Mouse (Mus musculus) lung, adult 2 months (tissue): ENCODE results near the gene Morf4l1. TPM values are rescaled to one million over a fixed set of nuclear protein-coding genes. Genes with fewer than 3 reads are reported as not detected.

Source experiments
- DNase-seq: peaks from one replicate; pipeline ENCODE4 v3.0.0; 2022
- H3K4me1 ChIP-seq: fragments of 200-500 bp; 2 replicates; pipeline ENCODE4 v1.6.1; 2011; ENCODE audit warnings: low read length; ENCODE audit not compliant: control insufficient read depth, insufficient read depth
- H3K4me3 ChIP-seq: fragments of 200-500 bp; replicated peaks from 2 replicates; pipeline ENCODE3; 2011; ENCODE audit warnings: low read depth, mild to moderate bottlenecking, control low read depth, low read length; ENCODE audit errors: extremely low read depth
- CTCF ChIP-seq: fragments of 200-500 bp; IDR thresholded peaks from 2 replicates; pipeline ENCODE4 v1.5.1; 2011; ENCODE audit warnings: mild to moderate bottlenecking, low read length, control low read depth; ENCODE audit not compliant: insufficient read depth
- POLR2A ChIP-seq: fragments of 200-500 bp; IDR thresholded peaks from 2 replicates; pipeline ENCODE4 v1.6.1; 2011; ENCODE audit warnings: low read depth, mild to moderate bottlenecking, control low read depth, low read length, borderline replicate concordance; ENCODE audit errors: extremely low read depth
- WGBS: fragments of 180-500 bp; shearing (Covaris S2); methylation state at CpG from one replicate; pipeline ENCODE4 v1.1.7; 2018; 5-methylcytosine and 5-hydroxymethylcytosine counted together
- polyA plus RNA-seq: library from polyadenylated mRNA; depleted of rRNA; stranded (reverse); fragments of >200 nt; gene quantifications from 2 replicates; pipeline ENCODE4 v1.2.3, GENCODE M21; 2012; rRNA removed

Gene Morf4l1
- 76.6 and 127 TPM in 2 replicates for polyA plus RNA-seq

- Histone ChIP-seq H3K4me3 (peak within 1 kb of the TSS; percentile 93), H3K4me1 (peaks cover 14% of the 10 kb centered on the region)
- TF ChIP-seq POLR2A (peak; percentile 75; the same call in 1 of the 2 replicates), CTCF (no peak)
- 1% methylated on average over 39 of the region's 40 CpGs for WGBS
- peak; percentile 93 for DNase-seq
Observed at GRCm38 (mm10) chr9:90114567-90115307, at the start of gene Morf4l1. Morf4l1 (minus strand) TSS chr9:90114774.

- TF ChIP-seq POLR2A (no peak), CTCF (no peak)
- H3K4me3 ChIP-seq, result peak overlapping the region; percentile 73
- peaks cover 3% of the 10 kb centered on the region; the same call in 1 of the 2 replicates for H3K4me1 ChIP-seq
- no peak for DNase-seq
- 2% methylated on average over 18 of the region's 18 CpGs for WGBS
Observed at GRCm38 (mm10) chr9:90163749-90164095, 49.1 kb upstream of the Morf4l1 start.

GRCm38 (mm10) chr9:90162926-90163748 is 48.6 kb upstream of the Morf4l1 start, which contains the start of gene Adamts7:
Adamts7 (plus strand) TSS chr9:90163069.
- Histone ChIP-seq H3K4me3 (peak within 1 kb of the TSS; percentile 73), H3K4me1 (peaks cover 3% of the 10 kb centered on the region; the same call in 1 of the 2 replicates)
- TF ChIP-seq POLR2A (no peak), CTCF (no peak)
- peak; percentile 54 for DNase-seq
- under 1% methylated on average over 55 of the region's 60 CpGs for WGBS

GRCm38 (mm10) chr9:90162243-90162925 is 47.8 kb upstream of the Morf4l1 start:
- peaks cover 3% of the 10 kb centered on the region; the same call in 1 of the 2 replicates for H3K4me1 ChIP-seq
- TF ChIP-seq CTCF (0 out of 2 replicates have a peak, but pooled peaks have one; percentile 13), POLR2A (no peak)
- H3K4me3 ChIP-seq, result no peak overlapping the region
- DNase-seq, result peak; percentile 28
- 10% methylated on average over 25 of the region's 29 CpGs for WGBS

GRCm38 (mm10) chr9:90146869-90147268 is 32.3 kb upstream of the Morf4l1 start:
- Histone ChIP-seq H3K4me3 (no peak overlapping the region), H3K4me1 (no peaks in the 10 kb centered on the region; the same call in 1 of the 2 replicates)
- DNase-seq, result no peak
- TF ChIP-seq CTCF (no peak), POLR2A (no peak)
- WGBS, result 64% methylated on average over 5 of the region's 5 CpGs

GRCm38 (mm10) chr9:90145788-90146187 is 31.2 kb upstream of the Morf4l1 start:
- no peak for TF ChIP-seq POLR2A
- TF ChIP-seq CTCF, result no peak
- no peak overlapping the region for H3K4me3 ChIP-seq
- WGBS, result 36% methylated on average over 2 of the region's 2 CpGs
- H3K4me1 ChIP-seq, result no peaks in the 10 kb centered on the region; the same call in 1 of the 2 replicates
- no peak for DNase-seq

- WGBS, result 95% methylated on average over 1 of the region's 1 CpGs
- DNase-seq, result no peak
- TF ChIP-seq POLR2A (no peak), CTCF (no peak)
- no peak overlapping the region for H3K4me3 ChIP-seq
- 0 out of 2 replicates have a peak, but pooled peaks cover 2% of the 10 kb centered on the region for H3K4me1 ChIP-seq
Observed at GRCm38 (mm10) chr9:90136678-90136965, 22.0 kb upstream of the Morf4l1 start.

GRCm38 (mm10) chr9:90135963-90136677 is 21.5 kb upstream of the Morf4l1 start:
- no peak for DNase-seq
- H3K4me1 ChIP-seq, result 0 out of 2 replicates have a peak, but pooled peaks cover 2% of the 10 kb centered on the region
- H3K4me3 ChIP-seq, result no peak overlapping the region
- WGBS, result 59% methylated on average over 9 of the region's 9 CpGs
- TF ChIP-seq POLR2A (no peak), CTCF (no peak)
